Mouse (Mus musculus) forebrain, embryonic 10.5 days (tissue): Measurements from ENCODE around the gene Wdr11. TPM values are rescaled to one million over a fixed set of nuclear protein-coding genes. Genes with fewer than 3 reads are reported as not detected.
A peak's percentile ranks its signal among the peaks of the same experiment; 100 is the strongest.

ENCODE experiments used
- DNase-seq: peaks from one replicate; pipeline ENCODE4 v3.0.0-alpha.2; 2017; ENCODE audit warnings: low spot score; ENCODE audit errors: extremely low spot score
- H3K27ac ChIP-seq: fragments of 300-500 bp; sonication (generic); 2 replicates; pipeline ENCODE4 v1.5.1; 2016; ENCODE audit warnings: mild to moderate bottlenecking
- H3K27me3 ChIP-seq: fragments of 300-500 bp; sonication (generic); 2 replicates; pipeline ENCODE4 v1.6.1; 2016; ENCODE audit warnings: mild to moderate bottlenecking; ENCODE audit not compliant: poor library complexity, severe bottlenecking
- H3K36me3 ChIP-seq: fragments of 300-500 bp; sonication (generic); replicated peaks from 2 replicates; pipeline ENCODE4 v1.6.1; 2016; ENCODE audit warnings: mild to moderate bottlenecking, moderate library complexity
- H3K4me1 ChIP-seq: fragments of 300-500 bp; sonication (generic); 2 replicates; pipeline ENCODE4 v1.6.1; 2016
- H3K4me3 ChIP-seq: fragments of 300-500 bp; sonication (generic); 2 replicates; pipeline ENCODE4 v1.5.1; 2016; ENCODE audit warnings: mild to moderate bottlenecking, moderate library complexity
- H3K9me3 ChIP-seq: fragments of 300-500 bp; sonication (generic); 2 replicates; pipeline ENCODE4 v1.6.1; 2016; ENCODE audit warnings: mild to moderate bottlenecking, moderate library complexity
- WGBS: fragments of 180-500 bp; shearing (Covaris S2); methylation state at CpG from one replicate; pipeline ENCODE4 v1.1.7; 2016; 5-methylcytosine and 5-hydroxymethylcytosine counted together
- polyA plus RNA-seq: library from polyadenylated mRNA; unstranded; fragments of >200 nt; fragmentation: Nextera tagmentation; extraction: Ambion mirVana; gene quantifications from 2 replicates; pipeline ENCODE4 v1.2.1, GENCODE M21; 2016

Gene Wdr11
- polyA plus RNA-seq, 1 experiment from 2014 or later, result 41.2 TPM

DNA sequence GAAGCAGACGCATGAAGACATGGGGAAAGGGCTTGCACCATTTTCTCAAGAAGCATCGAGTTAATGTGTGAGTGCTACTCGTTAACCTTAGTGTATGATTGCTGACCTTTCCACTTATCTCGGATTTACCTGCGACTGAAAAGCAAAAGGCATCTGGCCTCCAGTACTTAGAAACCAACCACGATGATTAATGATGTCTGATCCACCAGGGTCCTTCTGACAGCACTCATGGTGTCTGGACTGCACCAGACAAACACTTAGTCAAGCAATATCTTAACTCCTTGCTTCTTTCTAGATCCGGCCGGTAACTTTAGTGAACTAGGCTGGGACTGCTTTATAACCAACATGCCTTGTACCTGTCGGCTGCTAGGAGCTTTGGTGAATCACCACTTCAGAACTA lies 45.3 kb downstream of the Wdr11 start:
- Histone ChIP-seq H3K36me3 (peaks cover 51% of the 10 kb centered on the region), H3K4me1 (peaks cover 16% of the 10 kb centered on the region; the same call in 1 of the 2 replicates), H3K27ac (no peak overlapping the region), H3K27me3 (no peaks in the 10 kb centered on the region), H3K9me3 (no peaks in the 10 kb centered on the region), H3K4me3 (no peak overlapping the region)
- DNase-seq, result no peak
- 82% methylated on average over 9 of the region's 9 CpGs for WGBS

DNA sequence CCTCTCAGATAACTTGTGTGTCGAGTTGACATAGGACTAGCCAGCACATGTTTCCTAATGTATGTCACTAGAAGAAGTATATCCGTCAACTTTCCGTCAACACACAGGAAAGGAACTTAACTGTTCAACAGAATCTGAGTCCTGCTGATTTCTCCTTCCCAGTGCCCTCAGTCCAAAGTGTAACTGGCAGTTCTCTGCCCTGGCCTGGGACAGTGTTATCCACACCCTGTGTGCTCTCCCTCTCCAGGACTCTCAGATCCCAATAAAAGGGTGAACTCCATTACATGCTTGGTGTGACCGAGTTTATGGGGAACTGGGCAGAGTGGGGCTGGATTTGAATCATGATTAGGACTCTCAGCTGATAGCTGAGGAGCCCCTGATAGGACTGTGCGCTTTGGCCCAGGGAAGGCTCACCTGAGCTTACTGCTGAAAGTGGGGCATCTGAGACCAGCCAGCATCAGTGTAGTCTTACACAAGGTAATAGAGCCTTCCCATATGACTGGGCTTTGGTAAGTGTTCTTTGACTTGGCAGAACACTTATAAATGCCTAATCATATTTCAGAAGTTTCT lies 46.3 kb downstream of the Wdr11 start:
- 92% methylated on average over 5 of the region's 5 CpGs for WGBS
- DNase-seq, result no peak
- H3K36me3 ChIP-seq, result peaks cover 41% of the 10 kb centered on the region
- H3K27me3 ChIP-seq, result no peaks in the 10 kb centered on the region
- no peak overlapping the region for H3K4me3 ChIP-seq
- H3K9me3 ChIP-seq, result no peaks in the 10 kb centered on the region
- peaks cover 16% of the 10 kb centered on the region; the same call in 1 of the 2 replicates for H3K4me1 ChIP-seq
- H3K27ac ChIP-seq, result no peak overlapping the region

DNA sequence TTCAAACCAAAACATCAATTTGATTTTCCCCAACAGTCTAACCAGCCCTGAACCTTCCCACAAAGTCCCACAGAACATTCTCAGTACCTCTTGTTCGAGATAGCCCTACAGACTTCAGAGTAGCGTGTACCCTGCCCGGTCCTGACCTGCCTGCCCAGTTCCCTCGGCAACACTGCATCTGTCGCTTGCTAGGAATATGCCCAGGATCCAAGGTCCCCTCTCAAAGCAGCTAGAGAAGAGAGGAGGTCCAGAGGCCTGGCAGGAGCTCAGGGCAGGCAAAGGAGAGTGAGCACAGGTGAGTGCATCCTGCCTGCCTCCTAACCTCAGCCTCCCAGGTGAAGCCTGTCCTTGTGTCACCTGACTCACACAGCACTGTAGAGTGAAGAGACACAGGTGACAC lies 47.3 kb downstream of the Wdr11 start:
- Histone ChIP-seq H3K36me3 (peaks cover 31% of the 10 kb centered on the region), H3K9me3 (no peaks in the 10 kb centered on the region), H3K4me3 (no peak overlapping the region), H3K4me1 (peaks cover 16% of the 10 kb centered on the region; the same call in 1 of the 2 replicates), H3K27ac (no peak overlapping the region), H3K27me3 (no peaks in the 10 kb centered on the region)
- no peak for DNase-seq
- WGBS, result 86% methylated on average over 5 of the region's 5 CpGs

DNA sequence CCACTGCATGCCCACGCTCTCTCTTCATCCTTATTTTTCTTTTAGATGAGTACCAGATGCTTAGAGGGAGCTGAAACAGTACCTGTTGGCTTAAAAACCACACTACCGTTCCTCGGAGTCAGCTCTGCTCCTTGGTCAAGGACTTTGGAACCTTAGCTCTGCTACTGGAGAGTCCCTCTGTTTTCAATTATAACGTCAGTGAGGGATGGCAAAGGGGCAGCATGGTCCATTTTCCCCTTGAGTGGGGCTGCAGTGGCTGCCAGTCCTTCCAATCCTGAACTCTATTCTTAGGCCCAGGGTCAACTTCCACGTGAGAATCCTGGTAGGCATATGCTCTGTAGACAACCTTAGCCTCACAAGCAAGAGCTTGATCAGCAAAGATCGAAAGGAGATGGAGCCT lies 48.2 kb downstream of the Wdr11 start:
- 69% methylated on average over 6 of the region's 6 CpGs for WGBS
- DNase-seq, result no peak
- 0 out of 2 replicates have a peak overlapping the region, but pooled peaks have one; percentile 20 for H3K27ac ChIP-seq

DNA sequence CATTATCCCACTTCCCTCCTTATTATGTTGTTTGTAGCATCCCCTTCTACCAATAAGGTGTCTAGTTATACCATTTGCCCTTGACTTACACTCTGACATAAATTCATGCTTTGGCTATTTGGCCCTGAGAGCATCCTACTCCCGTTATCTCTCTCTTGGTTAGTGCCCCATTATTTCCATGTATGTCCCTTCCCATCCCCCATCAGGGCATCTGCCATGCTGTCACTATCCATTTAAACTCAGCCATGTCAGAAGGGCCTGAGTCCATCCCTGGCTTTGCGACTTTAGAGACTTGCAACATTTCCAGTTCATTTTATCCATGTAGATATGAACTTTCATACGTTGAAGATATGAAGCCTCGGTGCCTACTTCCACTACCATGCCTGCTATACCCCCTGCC lies 51.6 kb downstream of the Wdr11 start:
- no peak overlapping the region for H3K4me3 ChIP-seq
- WGBS, result 92% methylated on average over 4 of the region's 4 CpGs
- DNase-seq, result no peak
- H3K36me3 ChIP-seq, result no peaks in the 10 kb centered on the region
- H3K27ac ChIP-seq, result no peak overlapping the region
- 0 out of 2 replicates have a peak, but pooled peaks cover 5% of the 10 kb centered on the region for H3K27me3 ChIP-seq
- no peaks in the 10 kb centered on the region for H3K9me3 ChIP-seq
- peaks cover 16% of the 10 kb centered on the region; the same call in 1 of the 2 replicates for H3K4me1 ChIP-seq

More for the DNA sequence above, 48.2 kb downstream of the Wdr11 start:
- Histone ChIP-seq H3K27me3 (no peaks in the 10 kb centered on the region), H3K4me1 (peaks cover 16% of the 10 kb centered on the region; the same call in 1 of the 2 replicates), H3K36me3 (peaks cover 23% of the 10 kb centered on the region), H3K9me3 (no peaks in the 10 kb centered on the region), H3K4me3 (no peak overlapping the region)

DNA sequence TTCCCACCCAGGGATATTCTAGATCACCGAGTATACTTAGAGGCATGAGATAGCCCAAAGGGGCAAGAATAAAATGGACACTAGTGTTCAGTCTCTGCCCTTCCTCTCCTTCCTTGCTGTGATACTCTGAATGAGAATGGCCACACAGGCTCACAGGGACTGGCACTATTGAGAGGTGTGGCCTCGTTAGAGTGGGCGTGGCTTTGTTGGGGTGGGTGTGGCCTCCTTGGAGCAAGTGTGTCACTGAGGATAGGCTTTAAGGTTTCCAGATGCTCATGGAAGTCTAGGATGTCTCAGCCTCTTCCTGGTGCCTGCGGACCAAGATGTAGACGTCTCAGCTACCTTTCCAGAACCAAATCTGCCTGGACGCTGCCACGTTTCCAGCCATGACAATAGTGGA lies 56.1 kb downstream of the Wdr11 start:
- WGBS, result 82% methylated on average over 7 of the region's 7 CpGs
- Histone ChIP-seq H3K36me3 (no peaks in the 10 kb centered on the region), H3K4me3 (no peak overlapping the region), H3K27ac (no peak overlapping the region), H3K27me3 (peaks cover 40% of the 10 kb centered on the region), H3K9me3 (no peaks in the 10 kb centered on the region), H3K4me1 (peaks cover 18% of the 10 kb centered on the region)
- DNase-seq, result no peak

DNA sequence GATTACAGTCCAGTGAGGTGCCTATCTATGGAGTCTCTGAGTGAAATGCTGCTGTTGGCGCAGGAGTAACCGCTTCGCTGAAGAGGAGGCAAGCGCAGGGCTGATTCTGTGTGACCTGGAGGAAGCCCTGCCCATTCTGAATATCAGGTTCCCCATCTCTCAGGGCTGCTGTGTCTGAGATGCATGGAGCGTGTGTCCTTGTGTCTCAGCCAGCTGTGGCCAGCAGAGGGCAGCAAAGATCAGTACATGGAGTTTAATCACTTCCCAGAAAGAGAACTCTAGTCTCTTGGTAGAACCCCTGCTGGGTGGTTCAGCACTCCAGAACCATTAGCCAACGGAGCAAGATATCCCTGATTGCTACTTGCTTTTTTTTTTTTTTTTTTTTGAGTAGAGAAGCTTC lies 57.3 kb downstream of the Wdr11 start:
- WGBS, result 8% methylated on average over 6 of the region's 6 CpGs
- Histone ChIP-seq H3K36me3 (no peaks in the 10 kb centered on the region), H3K4me1 (peaks cover 29% of the 10 kb centered on the region), H3K4me3 (no peak overlapping the region), H3K9me3 (no peaks in the 10 kb centered on the region), H3K27me3 (peaks cover 50% of the 10 kb centered on the region), H3K27ac (no peak overlapping the region)
- DNase-seq, result peak; percentile 86

DNA sequence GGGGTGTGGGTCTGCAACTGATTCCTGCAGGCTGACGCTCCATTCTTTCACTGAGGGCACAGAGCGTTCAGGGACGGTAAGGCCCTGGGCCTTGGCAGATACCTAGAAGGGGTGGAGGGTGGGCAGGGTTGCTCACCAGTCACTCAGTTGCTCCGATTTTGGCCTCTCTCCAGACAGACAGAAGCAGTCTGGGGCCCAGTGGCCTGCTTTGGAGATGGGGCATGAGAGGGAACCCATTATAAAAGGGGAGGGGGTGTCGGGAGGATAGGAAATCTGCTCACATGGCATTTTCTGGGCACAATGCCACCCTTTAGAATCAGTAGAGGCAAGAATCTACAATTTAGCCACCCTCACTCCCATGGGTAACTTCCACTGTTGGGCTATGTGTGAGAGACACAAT lies 59.1 kb downstream of the Wdr11 start:
- H3K4me1 ChIP-seq, result peaks cover 47% of the 10 kb centered on the region
- H3K36me3 ChIP-seq, result no peaks in the 10 kb centered on the region
- H3K4me3 ChIP-seq, result no peak overlapping the region
- WGBS, result 95% methylated on average over 5 of the region's 5 CpGs
- H3K27ac ChIP-seq, result no peak overlapping the region
- peaks cover 68% of the 10 kb centered on the region for H3K27me3 ChIP-seq
- no peak for DNase-seq
- H3K9me3 ChIP-seq, result no peaks in the 10 kb centered on the region

DNA sequence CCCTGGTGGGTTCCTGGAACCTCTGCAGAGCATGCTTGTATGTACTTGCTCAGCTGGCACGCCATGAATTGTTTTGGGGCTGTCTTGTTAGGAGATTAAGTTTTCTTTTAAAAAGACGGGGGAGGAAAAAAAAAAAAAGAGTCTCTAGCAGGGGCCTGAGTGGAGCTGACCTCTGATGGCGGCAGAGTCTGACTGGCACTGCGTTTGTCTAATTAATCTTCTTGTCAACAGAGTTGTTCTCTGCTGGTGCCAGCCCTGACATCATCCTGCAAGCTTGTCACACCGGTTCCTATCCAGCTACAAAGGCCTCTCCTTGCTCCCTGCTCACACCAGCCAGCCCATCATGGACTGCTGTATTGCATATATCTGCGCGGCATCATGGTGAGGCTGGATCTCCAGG lies 60.1 kb downstream of the Wdr11 start:
- H3K27me3 ChIP-seq, result peaks cover 75% of the 10 kb centered on the region
- no peaks in the 10 kb centered on the region for H3K36me3 ChIP-seq
- H3K27ac ChIP-seq, result no peak overlapping the region
- no peak for DNase-seq
- H3K4me3 ChIP-seq, result no peak overlapping the region
- H3K4me1 ChIP-seq, result peaks cover 56% of the 10 kb centered on the region
- 65% methylated on average over 7 of the region's 7 CpGs for WGBS
- H3K9me3 ChIP-seq, result no peaks in the 10 kb centered on the region

DNA sequence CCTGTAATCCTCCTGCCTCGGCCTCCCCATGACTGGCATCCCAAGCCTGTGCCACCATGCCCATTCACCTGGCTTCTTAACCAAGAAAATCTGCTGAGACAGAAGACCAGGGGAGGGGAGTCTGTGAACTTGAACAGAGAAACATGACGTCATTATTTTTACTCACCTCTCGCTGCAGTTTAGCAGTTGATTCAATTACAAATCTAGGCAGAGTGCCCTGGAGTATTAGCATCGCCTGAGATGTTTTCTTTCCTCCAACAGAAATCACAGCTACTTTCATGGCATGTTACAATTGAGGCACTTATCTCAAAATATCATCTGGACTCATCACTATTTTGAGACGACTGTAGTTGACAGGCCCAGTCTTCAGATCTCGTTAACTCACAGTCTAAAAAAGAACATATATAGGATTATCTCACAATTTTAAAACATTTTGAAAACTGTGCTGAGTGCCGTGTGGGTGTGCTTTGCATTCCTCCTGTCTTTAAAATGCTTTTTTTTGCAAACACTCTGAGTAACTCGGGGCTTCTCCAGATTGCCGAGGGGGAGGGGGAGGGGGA lies 61.3 kb downstream of the Wdr11 start:
- no peak for DNase-seq
- WGBS, result 58% methylated on average over 9 of the region's 9 CpGs
- Histone ChIP-seq H3K4me1 (peaks cover 56% of the 10 kb centered on the region), H3K27ac (no peak overlapping the region), H3K9me3 (no peaks in the 10 kb centered on the region), H3K36me3 (no peaks in the 10 kb centered on the region), H3K4me3 (no peak overlapping the region), H3K27me3 (peaks cover 85% of the 10 kb centered on the region)

DNA sequence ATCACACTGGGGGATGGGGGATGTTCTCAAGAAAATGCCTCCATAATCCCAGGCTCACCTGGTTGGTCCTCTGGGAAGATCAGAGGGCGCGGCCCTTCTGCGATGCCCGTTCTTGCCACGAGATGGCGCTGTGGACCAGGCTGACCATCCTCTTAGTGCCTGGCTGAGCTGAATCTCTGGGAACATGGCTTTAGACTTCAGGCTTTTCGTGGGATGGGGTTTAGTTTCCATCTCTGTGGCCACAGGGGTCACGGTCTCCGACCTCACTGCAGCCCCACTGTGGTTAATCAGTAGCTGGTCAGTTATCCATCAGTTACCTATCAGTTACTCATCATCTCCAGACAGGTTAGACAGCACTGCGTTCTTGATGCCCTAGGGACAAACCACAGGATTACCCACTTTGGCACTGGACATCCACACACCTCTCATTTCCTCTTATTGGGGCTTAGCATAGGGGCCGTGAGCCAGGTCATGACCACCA lies 62.2 kb downstream of the Wdr11 start:
- H3K9me3 ChIP-seq, result no peaks in the 10 kb centered on the region
- peak; percentile 85 for DNase-seq
- H3K27ac ChIP-seq, result no peak overlapping the region
- no peaks in the 10 kb centered on the region for H3K36me3 ChIP-seq
- WGBS, result 13% methylated on average over 11 of the region's 11 CpGs
- peaks cover 93% of the 10 kb centered on the region for H3K27me3 ChIP-seq
- H3K4me3 ChIP-seq, result no peak overlapping the region
- peaks cover 57% of the 10 kb centered on the region for H3K4me1 ChIP-seq

DNA sequence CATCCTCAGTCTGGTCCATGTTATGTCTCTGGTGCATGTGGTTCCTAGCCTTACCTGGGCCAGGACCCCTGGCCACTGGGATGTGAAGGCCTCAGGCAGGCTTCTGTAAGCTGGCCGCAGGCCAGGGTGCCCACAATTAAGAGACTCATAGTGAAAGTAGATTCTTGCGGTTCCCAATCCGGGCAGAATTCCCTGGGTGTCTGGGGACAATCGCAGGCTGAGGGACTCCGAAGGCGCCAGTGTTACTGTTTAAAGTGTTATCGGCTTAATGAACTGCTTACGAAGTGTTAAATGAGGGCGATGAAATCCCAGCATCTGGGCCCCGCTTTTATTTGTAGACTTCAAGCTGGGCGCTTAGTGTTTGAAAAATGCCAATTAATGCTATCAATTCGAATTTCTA lies 63.3 kb downstream of the Wdr11 start:
- DNase-seq, result no peak
- H3K4me3 ChIP-seq, result 0 out of 2 replicates have a peak overlapping the region, but pooled peaks have one; percentile 13
- H3K36me3 ChIP-seq, result no peaks in the 10 kb centered on the region
- no peaks in the 10 kb centered on the region for H3K9me3 ChIP-seq
- peaks cover 98% of the 10 kb centered on the region for H3K27me3 ChIP-seq
- peak overlapping the region; percentile 71 for H3K27ac ChIP-seq
- WGBS, result 31% methylated on average over 12 of the region's 12 CpGs
- H3K4me1 ChIP-seq, result peaks cover 62% of the 10 kb centered on the region

DNA sequence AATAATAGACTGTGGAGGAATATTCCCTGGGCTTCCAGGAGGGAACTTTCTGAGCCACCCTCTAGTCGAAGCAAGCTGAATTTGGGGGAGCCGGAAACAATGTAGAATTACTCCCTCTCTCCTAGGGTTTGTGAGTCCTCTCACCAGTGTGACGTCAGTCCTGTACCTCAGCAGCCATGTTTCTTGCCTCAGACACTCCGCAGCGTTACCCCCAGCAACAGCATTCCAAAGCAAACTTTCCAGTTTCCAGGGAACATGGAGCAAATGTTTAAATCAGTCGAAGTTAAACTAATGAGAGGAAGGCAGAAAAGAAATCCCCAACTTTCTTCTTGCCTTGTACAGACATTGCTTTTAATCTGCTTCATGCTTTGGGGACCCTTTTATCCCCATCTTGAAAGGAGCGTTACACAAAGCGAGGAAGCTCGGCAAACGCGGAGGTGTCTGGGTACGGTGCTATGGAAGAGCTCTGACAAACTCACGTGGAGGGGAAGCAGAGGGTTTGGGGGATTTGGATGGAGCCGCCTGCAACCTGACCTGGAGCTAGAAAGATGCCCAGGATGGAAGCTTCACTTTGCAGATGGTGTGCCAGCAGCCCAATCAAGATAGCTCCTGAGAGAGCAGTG lies 64.1 kb downstream of the Wdr11 start:
- H3K9me3 ChIP-seq, result no peaks in the 10 kb centered on the region
- DNase-seq, result no peak
- H3K4me1 ChIP-seq, result peaks cover 66% of the 10 kb centered on the region
- peaks cover 96% of the 10 kb centered on the region for H3K27me3 ChIP-seq
- H3K4me3 ChIP-seq, result no peak overlapping the region
- H3K36me3 ChIP-seq, result no peaks in the 10 kb centered on the region
- 67% methylated on average over 14 of the region's 14 CpGs for WGBS
- H3K27ac ChIP-seq, result no peak overlapping the region
